Mouse (Mus musculus): ENCODE data around the gene Galr2.

GRCm38 (mm10) chr11:116287351-116287750 is 6.6 kb downstream of the Galr2 start:
- TF ChIP-seq CTCF (IDR thresholded peaks at IDR 0.05; ENCODE audit: borderline replicate concordance, insufficient read depth, low read depth, low read length) (no peak), POLR2A (IDR thresholded peaks at IDR 0.05; ENCODE audit: borderline replicate concordance, insufficient read depth, low read length) (no peak)
